Mouse (Mus musculus): ENCODE results near the gene Gm20388.
"Not testable (repeated sequence)": the region's sequence is repeated elsewhere in the genome, so short reads cannot be mapped to it uniquely, and the experiment has no call there.

Gene Gm20388

DNA sequence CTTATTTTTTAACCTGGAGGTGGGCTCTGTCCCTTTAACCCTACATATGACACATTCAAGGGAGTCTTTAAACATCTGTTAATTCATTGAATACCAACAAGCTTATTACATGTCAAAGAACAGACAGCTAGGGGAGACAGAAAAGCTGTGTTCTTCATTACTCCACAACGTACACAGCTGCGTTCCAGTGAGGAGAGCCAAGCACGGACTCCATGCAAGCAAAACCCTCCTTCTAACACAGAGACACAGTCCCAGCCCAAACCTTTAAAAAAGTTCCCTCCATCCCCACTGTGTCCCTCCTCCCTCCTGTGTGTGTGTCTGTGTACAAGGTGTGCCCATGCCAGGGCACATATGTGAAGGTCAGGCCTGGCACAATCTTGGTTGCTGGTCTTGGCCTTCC is 795.6 kb downstream of the Gm20388 start:
- no peak for DNase-seq (ENCODE audit: low spot score in 2 of 2)

DNA sequence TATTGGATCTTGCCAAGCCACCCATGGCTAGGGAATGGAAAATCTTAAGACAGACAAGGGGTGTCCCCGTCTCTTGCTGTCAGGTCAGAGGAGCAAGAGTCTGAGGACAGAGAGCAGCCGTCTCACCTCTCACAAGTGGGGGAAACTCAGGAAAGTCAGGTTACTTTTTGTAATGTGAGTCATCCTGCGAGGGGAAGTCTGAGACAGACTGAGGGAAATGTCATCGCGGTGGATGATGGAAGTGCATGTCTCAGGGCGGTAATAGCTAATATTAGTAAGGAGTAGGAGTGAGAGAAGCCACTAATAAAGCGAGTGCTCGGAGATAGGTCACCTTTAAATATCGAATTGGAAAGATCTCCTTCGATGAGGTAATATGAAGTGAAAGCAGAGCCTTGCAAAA is 798.5 kb downstream of the Gm20388 start:
- no peak for DNase-seq (ENCODE audit: low spot score in 2 of 2)

DNA sequence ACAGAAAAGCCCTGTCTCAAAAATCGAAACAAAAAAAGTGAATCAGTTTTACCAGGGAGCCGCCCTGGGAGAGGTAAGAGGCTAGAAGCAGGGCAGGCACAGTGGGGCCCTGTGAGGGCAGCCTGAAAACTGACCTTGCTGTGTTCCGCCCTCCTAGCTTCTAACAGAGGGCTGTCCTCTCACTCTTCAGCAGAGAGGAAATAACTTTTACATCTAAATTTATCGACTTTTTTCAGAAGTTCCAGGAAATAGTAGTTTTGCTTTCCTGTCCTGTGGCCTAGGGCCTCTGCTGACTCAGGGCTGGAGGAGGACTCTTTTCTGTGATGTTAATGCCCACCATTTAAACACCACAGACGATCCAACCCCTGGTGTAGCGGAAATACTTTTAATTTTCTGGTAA is 804.6 kb downstream of the Gm20388 start:
- DNase-seq (ENCODE audit: low spot score in 2 of 2) = no peak

DNA sequence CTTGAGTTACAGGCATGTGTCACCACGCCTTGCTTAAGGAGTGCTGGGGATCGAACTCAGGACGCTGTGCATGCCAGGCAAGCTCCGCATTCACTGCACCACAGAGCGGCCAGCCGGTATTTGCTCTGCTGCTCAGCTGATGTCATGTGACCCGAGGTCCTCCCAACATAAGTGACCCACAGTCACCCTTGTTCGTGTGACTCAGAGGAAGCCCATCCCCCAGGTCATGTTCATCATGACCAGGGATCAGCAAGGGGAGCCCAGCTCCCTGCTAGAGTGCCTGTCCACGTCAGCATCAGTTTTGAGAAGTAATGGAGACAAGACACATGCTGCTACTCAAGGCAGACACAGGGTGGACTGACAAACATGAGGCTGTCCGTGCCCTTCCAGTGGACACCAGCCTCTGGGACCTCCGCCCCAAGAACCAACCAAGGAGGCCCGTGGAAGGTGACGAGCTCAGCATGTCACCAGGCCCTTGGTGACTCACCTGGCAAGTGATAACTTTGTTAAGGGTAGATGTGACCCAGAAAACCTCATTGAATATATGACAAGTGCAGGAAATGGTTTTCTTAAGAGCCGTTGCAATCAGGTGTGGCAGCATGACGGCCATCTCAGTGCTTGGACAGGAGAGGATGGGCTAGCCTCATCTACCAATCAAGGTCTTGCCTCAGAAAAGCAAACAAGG is 805.5 kb downstream of the Gm20388 start:
- no peak for DNase-seq (ENCODE audit: low spot score in 2 of 2)

GRCm38 (mm10) chr8:120719586-120720236 is 809.1 kb downstream of the Gm20388 start:
- DNase-seq (ENCODE audit: low spot score in 2 of 2) = no peak

- no peak for DNase-seq (ENCODE audit: low spot score in 2 of 2)
Observed at GRCm38 (mm10) chr8:120723025-120723424, 812.4 kb downstream of the Gm20388 start.

- DNase-seq (ENCODE audit: low spot score in 2 of 2) = not testable (repeated sequence)
Observed at GRCm38 (mm10) chr8:120724096-120724495, 813.5 kb downstream of the Gm20388 start.

DNA sequence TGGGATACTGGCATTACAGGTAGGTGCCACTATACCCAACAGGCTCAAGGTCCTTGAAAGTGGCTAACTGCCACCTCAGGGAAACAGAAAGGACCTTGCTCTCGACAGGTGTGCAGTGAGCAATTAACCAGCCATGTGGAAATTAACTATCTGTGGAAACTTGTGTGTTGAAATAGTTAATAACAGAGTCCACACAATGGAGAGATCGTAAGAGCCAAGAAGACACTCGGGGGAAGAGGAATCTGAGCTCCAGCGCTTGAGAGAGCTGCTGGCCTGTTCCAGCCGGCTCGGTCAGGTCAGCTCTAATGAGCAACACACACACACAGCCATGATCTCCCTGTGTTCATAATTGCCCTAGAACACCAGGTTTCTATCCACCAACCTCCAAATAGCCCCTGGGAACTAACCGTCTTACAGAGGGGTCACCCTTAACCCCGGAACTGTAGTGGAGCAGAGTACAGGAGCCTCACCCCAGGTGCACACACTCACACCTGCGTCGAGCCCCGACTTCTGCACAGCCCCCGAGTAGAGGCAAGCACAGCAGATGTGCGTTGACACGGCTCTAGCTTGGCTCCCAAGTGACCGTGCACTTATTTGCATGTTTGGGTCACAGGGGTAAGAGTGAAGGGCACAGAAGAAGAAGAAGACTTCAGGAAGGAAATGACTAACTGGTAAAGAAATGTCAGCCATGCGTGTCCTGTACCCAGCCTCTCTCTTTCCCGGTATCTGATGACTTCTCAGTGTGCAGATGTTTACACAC is 814.4 kb downstream of the Gm20388 start:
- DNase-seq (ENCODE audit: low spot score in 2 of 2) = no peak

DNA sequence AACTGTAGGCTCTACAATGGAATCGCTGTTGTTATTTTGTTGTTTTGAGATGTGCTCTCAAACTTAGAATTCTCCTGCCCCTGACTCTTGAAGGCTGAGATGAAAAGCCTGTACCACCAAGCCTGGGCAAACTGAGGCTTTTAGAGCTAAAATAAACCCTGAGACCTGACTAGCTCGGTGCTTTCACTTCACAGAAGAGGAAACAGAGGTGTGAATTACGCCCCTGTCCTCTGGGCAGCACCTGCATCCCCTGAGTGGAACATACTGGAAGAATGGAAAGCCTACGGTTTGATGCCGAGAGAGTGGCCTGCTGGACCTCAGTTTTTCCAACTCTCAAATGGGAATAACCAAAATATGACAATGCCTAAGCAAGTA is 814.9 kb downstream of the Gm20388 start:
- DNase-seq (ENCODE audit: low spot score in 2 of 2) = no peak

GRCm38 (mm10) chr8:120726051-120726450 is 815.4 kb downstream of the Gm20388 start:
- DNase-seq (ENCODE audit: low spot score in 2 of 2) = no peak

GRCm38 (mm10) chr8:120728488-120729160 is 818.0 kb downstream of the Gm20388 start:
- no peak for DNase-seq (ENCODE audit: low spot score in 2 of 2)

- no peak for DNase-seq (ENCODE audit: low spot score in 2 of 2)
Observed at GRCm38 (mm10) chr8:120731582-120731981, 820.9 kb downstream of the Gm20388 start.

DNA sequence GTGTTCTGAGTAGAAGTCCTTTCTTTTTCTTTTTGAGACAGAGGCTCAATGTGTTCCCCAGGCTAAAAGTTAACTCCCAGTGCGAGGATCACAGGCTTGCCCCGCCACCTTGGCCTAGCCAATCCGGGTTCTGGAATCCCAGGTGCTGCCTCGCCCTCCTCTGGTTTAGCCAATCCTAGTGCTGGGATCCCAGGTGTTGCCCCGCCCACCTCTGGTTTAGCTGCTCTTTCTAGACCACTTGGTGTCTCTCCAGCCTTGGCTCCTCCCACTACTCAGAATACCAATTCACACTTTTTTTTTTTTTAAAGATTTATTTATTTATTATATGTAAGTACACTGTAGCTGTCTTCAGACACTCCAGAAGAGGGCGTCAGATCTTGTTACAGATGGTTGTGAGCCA is 821.4 kb downstream of the Gm20388 start:
- no peak for DNase-seq (ENCODE audit: low spot score in 2 of 2)

GRCm38 (mm10) chr8:120735770-120736481 is 825.3 kb downstream of the Gm20388 start, which contains the start of gene Irf8:
Gene Irf8, plus strand, starts transcription at chr8:120736358.
- DNase-seq (ENCODE audit: low spot score in 2 of 2) = peak; percentile 59 to 71

DNA sequence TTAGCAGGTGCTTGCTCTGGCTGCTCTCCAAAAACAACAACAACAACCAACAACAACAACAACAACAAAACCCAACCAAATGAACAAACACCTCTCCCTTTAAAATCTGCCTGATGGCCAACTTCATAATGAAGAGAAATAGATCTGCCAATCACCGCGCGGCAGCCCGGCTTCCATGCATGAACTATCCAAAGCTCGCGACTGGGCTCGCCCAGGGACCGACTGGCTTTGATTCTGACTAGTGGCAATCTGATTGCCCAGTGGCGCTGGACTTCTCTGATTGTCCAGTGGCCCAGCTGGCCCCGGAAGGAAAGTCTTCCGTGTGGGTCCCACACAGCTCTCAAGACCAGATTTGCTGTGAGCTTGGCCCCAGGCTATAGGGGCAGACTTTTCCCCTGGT is 825.8 kb downstream of the Gm20388 start:
- DNase-seq (ENCODE audit: low spot score in 2 of 2) = no peak

DNA sequence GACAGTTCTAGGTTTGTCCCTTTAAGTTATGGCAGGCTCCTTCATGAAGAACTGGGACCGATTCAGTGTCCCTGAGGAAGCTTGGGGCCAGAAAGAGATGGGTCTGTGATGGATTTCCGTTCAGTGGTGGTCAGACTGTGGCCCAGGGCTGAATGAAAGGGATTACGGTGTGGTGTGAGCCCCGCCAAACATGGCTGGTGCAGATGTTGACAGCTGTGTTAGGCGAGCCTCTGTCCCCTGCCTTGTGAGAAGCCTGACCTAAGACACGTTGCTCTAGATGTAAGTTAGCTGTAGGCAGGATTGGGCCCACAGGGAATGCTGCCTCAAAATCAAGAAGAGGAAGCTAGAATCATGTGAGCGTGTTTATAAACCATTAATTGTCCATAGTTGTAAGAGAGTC is 826.5 kb downstream of the Gm20388 start:
- no peak for DNase-seq (ENCODE audit: low spot score in 2 of 2)

- DNase-seq (ENCODE audit: low spot score in 2 of 2) = no peak
Observed at GRCm38 (mm10) chr8:120738771-120739170, 828.1 kb downstream of the Gm20388 start.

- DNase-seq (ENCODE audit: low spot score in 2 of 2) = no peak
Observed at GRCm38 (mm10) chr8:120739526-120739925, 828.9 kb downstream of the Gm20388 start.

DNA sequence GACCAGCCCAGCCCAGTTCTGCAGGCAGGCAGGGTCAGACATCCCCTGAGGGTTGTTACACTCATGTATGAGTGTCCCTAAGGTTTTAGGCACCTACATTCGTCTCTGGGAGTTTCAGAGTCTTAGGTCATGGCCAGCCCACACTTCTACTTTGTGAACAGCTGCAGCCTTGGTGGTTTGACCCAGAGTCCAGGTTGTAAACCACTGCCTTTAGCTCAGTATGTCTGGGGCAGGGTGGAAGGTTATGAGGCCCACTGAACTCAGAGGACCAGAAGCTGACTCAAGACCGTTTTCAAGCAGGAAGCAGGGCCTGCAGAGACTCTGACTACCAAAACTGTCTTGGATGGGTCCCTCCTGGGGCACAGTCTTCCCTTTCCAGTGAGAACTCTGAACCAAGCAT is 829.9 kb downstream of the Gm20388 start:
- DNase-seq (ENCODE audit: low spot score in 2 of 2) = no peak

DNA sequence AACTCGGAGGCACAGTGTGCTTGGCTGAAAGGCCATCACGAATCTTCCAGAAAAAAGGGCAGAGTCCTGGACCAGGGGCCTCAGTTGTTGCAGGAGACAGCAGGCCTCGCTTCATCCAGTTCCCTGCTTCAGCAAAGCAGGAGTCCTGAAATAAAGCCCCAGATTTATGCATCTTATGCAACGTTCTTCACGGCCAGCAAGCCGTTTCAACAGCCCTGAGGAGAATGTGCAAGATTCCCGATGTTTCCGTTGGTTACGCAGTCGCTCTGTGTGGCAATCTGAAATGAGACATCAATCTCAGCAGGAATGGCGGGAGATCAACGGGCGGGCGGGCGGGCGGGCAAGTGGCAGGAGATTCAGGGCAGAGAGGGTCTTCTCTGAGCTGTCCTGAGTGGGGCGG is 830.4 kb downstream of the Gm20388 start:
- no peak for DNase-seq (ENCODE audit: low spot score in 2 of 2)

- DNase-seq (ENCODE audit: low spot score in 2 of 2) = no peak
Observed at GRCm38 (mm10) chr8:120741815-120742530, 831.3 kb downstream of the Gm20388 start.

Data from right cerebral cortex, postnatal 36 days (tissue).